In genomic region chr4:154064827-154065773, GRCm38 (mm10) we compare ENCODE assay signal across 8 mouse cellular contexts. TPM values are rescaled to one million over a fixed set of nuclear protein-coding genes. Genes with fewer than 3 reads are reported as not detected.
DNase-seq lines count a peak whose midpoint lies in the region; ATAC-seq and TF ChIP-seq lines count a peak whose summit lies in the region.

No protein-coding gene starts in this region.

- peaks cover 14% of the 10 kb centered on the region for H3K27me3 ChIP-seq in forebrain, embryonic 13.5 days
- H3K27me3 ChIP-seq in forebrain, embryonic 11.5 days (ENCODE audit: control insufficient read depth, insufficient read depth, low read length): peaks cover under 1% of the 10 kb centered on the region; the same call in 1 of the 2 replicates
- H3K27me3 ChIP-seq in E14TG2a.4 (ENCODE audit: insufficient read depth, low read length): peaks cover 41% of the 10 kb centered on the region
- no peaks in the 10 kb centered on the region; the same call in 1 of the 2 replicates for H3K27me3 ChIP-seq in hindbrain, postnatal 0 days (ENCODE audit: insufficient read depth, low read length)
- H3K27me3 ChIP-seq in limb, embryonic 13.5 days: peaks cover 13% of the 10 kb centered on the region

- TF ChIP-seq CTCF in E14TG2a.4 (conservative IDR thresholded peaks at IDR 0.05; ENCODE audit: low read length): peak; percentile 72
- peak; percentile 96 for TF ChIP-seq CTCF in cortical plate, adult 2 months (IDR thresholded peaks at IDR 0.05; ENCODE audit: extremely low read depth, insufficient read depth, low read length)
- TF ChIP-seq CTCF in hindbrain, postnatal 0 days (IDR thresholded peaks at IDR 0.05; ENCODE audit: low read depth): peak; percentile 99

- no peak overlapping the region for H3K4me3 ChIP-seq in forebrain, embryonic 13.5 days
- no peak overlapping the region for H3K4me3 ChIP-seq in forebrain, embryonic 11.5 days (ENCODE audit: low read depth, low read length)
- no peak overlapping the region for H3K4me3 ChIP-seq in E14TG2a.4 (replicated peaks; ENCODE audit: low read length)
- H3K4me3 ChIP-seq in cortical plate, adult 2 months (ENCODE audit: insufficient read depth, low read length): no peak overlapping the region
- no peak overlapping the region for H3K4me3 ChIP-seq in hindbrain, postnatal 0 days (ENCODE audit: low read length)
- no peak overlapping the region for H3K4me3 ChIP-seq in limb, embryonic 13.5 days

- H3K4me2 ChIP-seq in forebrain, embryonic 13.5 days: no peak overlapping the region
- H3K4me2 ChIP-seq in forebrain, embryonic 11.5 days (ENCODE audit: low read depth, low read length, severe bottlenecking): no peak overlapping the region
- no peak overlapping the region for H3K4me2 ChIP-seq in hindbrain, postnatal 0 days (ENCODE audit: low read depth, low read length)
- no peak overlapping the region for H3K4me2 ChIP-seq in limb, embryonic 13.5 days (replicated peaks)

- H3K27ac ChIP-seq in forebrain, embryonic 13.5 days: no peak overlapping the region
- H3K27ac ChIP-seq in forebrain, embryonic 11.5 days (ENCODE audit: low read depth, low read length): no peak overlapping the region
- no peak overlapping the region for H3K27ac ChIP-seq in cortical plate, adult 2 months (ENCODE audit: insufficient read depth, low read length)
- no peak overlapping the region for H3K27ac ChIP-seq in hindbrain, postnatal 0 days
- H3K27ac ChIP-seq in limb, embryonic 13.5 days: no peak overlapping the region

- no peaks in the 10 kb centered on the region for H3K36me3 ChIP-seq in forebrain, embryonic 13.5 days (ENCODE audit: poor library complexity, severe bottlenecking)
- H3K36me3 ChIP-seq in forebrain, embryonic 11.5 days (ENCODE audit: control insufficient read depth, insufficient read depth, low read length): no peaks in the 10 kb centered on the region
- H3K36me3 ChIP-seq in E14TG2a.4 (ENCODE audit: insufficient read depth, low read length): peaks cover 34% of the 10 kb centered on the region
- H3K36me3 ChIP-seq in hindbrain, postnatal 0 days (ENCODE audit: insufficient read depth, low read length): no peaks in the 10 kb centered on the region
- H3K36me3 ChIP-seq in limb, embryonic 13.5 days: no peaks in the 10 kb centered on the region

- H3K4me1 ChIP-seq in forebrain, embryonic 13.5 days: no peaks in the 10 kb centered on the region
- no peaks in the 10 kb centered on the region for H3K4me1 ChIP-seq in forebrain, embryonic 11.5 days (replicated peaks; ENCODE audit: control insufficient read depth, insufficient read depth, low read length)
- peaks cover 5% of the 10 kb centered on the region for H3K4me1 ChIP-seq in E14TG2a.4 (replicated peaks; ENCODE audit: low read depth, low read length)
- H3K4me1 ChIP-seq in cortical plate, adult 2 months (ENCODE audit: control insufficient read depth, insufficient read depth, low read length): no peaks in the 10 kb centered on the region
- no peaks in the 10 kb centered on the region for H3K4me1 ChIP-seq in hindbrain, postnatal 0 days (ENCODE audit: insufficient read depth, low read length)
- H3K4me1 ChIP-seq in limb, embryonic 13.5 days: no peaks in the 10 kb centered on the region

- 69% methylated on average over 14 of the region's 14 CpGs for WGBS in forebrain, embryonic 13.5 days
- WGBS in forebrain, embryonic 11.5 days: 67% methylated on average over 14 of the region's 14 CpGs
- WGBS in hindbrain, postnatal 0 days: 66% methylated on average over 14 of the region's 14 CpGs
- 64% methylated on average over 14 of the region's 14 CpGs for WGBS in limb, embryonic 13.5 days

- TF ChIP-seq POLR2A in cortical plate, adult 2 months (IDR thresholded peaks at IDR 0.05; ENCODE audit: extremely low read depth, insufficient read depth, low read length): no peak

- H3K9me3 ChIP-seq in forebrain, embryonic 13.5 days (replicated peaks): no peaks in the 10 kb centered on the region
- no peaks in the 10 kb centered on the region for H3K9me3 ChIP-seq in forebrain, embryonic 11.5 days (ENCODE audit: control insufficient read depth, low read length)
- no peaks in the 10 kb centered on the region for H3K9me3 ChIP-seq in E14TG2a.4 (ENCODE audit: low read length)
- no peaks in the 10 kb centered on the region for H3K9me3 ChIP-seq in hindbrain, postnatal 0 days (ENCODE audit: low read length)
- H3K9me3 ChIP-seq in limb, embryonic 13.5 days: no peaks in the 10 kb centered on the region

- DNase-seq in forebrain, embryonic 11.5 days (ENCODE audit: low spot score): no peak
- peak; percentile 74 for DNase-seq in hindbrain, postnatal 0 days (ENCODE audit: low spot score)
- peak; percentile 18 for DNase-seq in neural tube, embryonic 10.5 days (ENCODE audit: extremely low spot score, low spot score)
- no peak for DNase-seq in T-cell, adult 2 months (ENCODE audit: low spot score)

- no peak overlapping the region for H3K9ac ChIP-seq in forebrain, embryonic 13.5 days
- no peak overlapping the region for H3K9ac ChIP-seq in forebrain, embryonic 11.5 days (ENCODE audit: low read length)
- no peak overlapping the region for H3K9ac ChIP-seq in hindbrain, postnatal 0 days (replicated peaks; ENCODE audit: low read length)
- H3K9ac ChIP-seq in limb, embryonic 13.5 days: no peak overlapping the region

- ATAC-seq in forebrain, embryonic 13.5 days: peak; percentile 65
- no peak for ATAC-seq in forebrain, embryonic 11.5 days (replicated peaks; ENCODE audit: low FRiP score)
- peak; percentile 75 for ATAC-seq in hindbrain, postnatal 0 days
- peak; percentile 18; the same call in 1 of the 2 replicates for ATAC-seq in limb, embryonic 13.5 days (ENCODE audit: low FRiP score, low read depth)

RNA-seq across cellular contexts. Expression of gene Ccdc27, which starts 22.6 kb away (rescaled TPM):
- not detected in 2 replicates for polyA plus RNA-seq in forebrain, embryonic 13.5 days (2015; fragmentation: Nextera tagmentation; extraction: Ambion mirVana)
- polyA plus RNA-seq in forebrain, embryonic 11.5 days (2014; fragmentation: Nextera tagmentation; extraction: Ambion mirVana): not detected in 2 replicates
- polyA plus RNA-seq in cortical plate, adult 2 months (2012; rRNA removed): 0.04 TPM in 1 of 2 replicates, not detected in the other
- total RNA-seq in hindbrain, postnatal 0 days (2014; rRNA removed): not detected in 2 replicates
- not detected in 2 replicates for polyA plus RNA-seq in hindbrain, postnatal 0 days (2015; fragmentation: Nextera tagmentation; extraction: Ambion mirVana)
- polyA plus RNA-seq in limb, embryonic 13.5 days (2015; fragmentation: Nextera tagmentation; extraction: Ambion mirVana): not detected in 2 replicates

RNA-seq across cellular contexts. Expression of gene Smim1, which starts 39.1 kb away (rescaled TPM):
- polyA plus RNA-seq in forebrain, embryonic 13.5 days (2015; fragmentation: Nextera tagmentation; extraction: Ambion mirVana): 2.2 TPM in 2 replicates
- 10.2 and 10.5 TPM in 2 replicates for polyA plus RNA-seq in forebrain, embryonic 11.5 days (2014; fragmentation: Nextera tagmentation; extraction: Ambion mirVana)
- polyA plus RNA-seq in cortical plate, adult 2 months (2012; rRNA removed): 21.3 and 23.5 TPM in 2 replicates
- total RNA-seq in hindbrain, postnatal 0 days (2014; rRNA removed): 12.4 and 20.7 TPM in 2 replicates
- polyA plus RNA-seq in hindbrain, postnatal 0 days (2015; fragmentation: Nextera tagmentation; extraction: Ambion mirVana): 17.1 and 17.7 TPM in 2 replicates
- polyA plus RNA-seq in limb, embryonic 13.5 days (2015; fragmentation: Nextera tagmentation; extraction: Ambion mirVana): 11.8 and 12.6 TPM in 2 replicates

RNA-seq across cellular contexts. Expression of gene Lrrc47, which starts 53.6 kb away (rescaled TPM):
- polyA plus RNA-seq in forebrain, embryonic 13.5 days (2015; fragmentation: Nextera tagmentation; extraction: Ambion mirVana): 20.3 and 20.9 TPM in 2 replicates
- polyA plus RNA-seq in forebrain, embryonic 11.5 days (2014; fragmentation: Nextera tagmentation; extraction: Ambion mirVana): 12.3 and 19.2 TPM in 2 replicates
- polyA plus RNA-seq in cortical plate, adult 2 months (2012; rRNA removed): 49.4 and 50.3 TPM in 2 replicates
- total RNA-seq in hindbrain, postnatal 0 days (2014; rRNA removed): 24.2 and 32.1 TPM in 2 replicates
- polyA plus RNA-seq in hindbrain, postnatal 0 days (2015; fragmentation: Nextera tagmentation; extraction: Ambion mirVana): 17.6 and 22.0 TPM in 2 replicates
- 19.6 and 20.5 TPM in 2 replicates for polyA plus RNA-seq in limb, embryonic 13.5 days (2015; fragmentation: Nextera tagmentation; extraction: Ambion mirVana)

Comparison
In these comparisons a context has a peak if more than half of its experiments do, and no peak if none do; other contexts are left out.
1. DNase-seq: peak in hindbrain, postnatal 0 days (single experiment) and neural tube, embryonic 10.5 days (single experiment); none in forebrain, embryonic 11.5 days (single experiment) and T-cell, adult 2 months (single experiment).
2. Peak in every context shown above with its lines, with median percentiles within 50 percentile points of each other: CTCF ChIP-seq.